Mouse (Mus musculus) lung, adult 2 months (tissue): ENCODE measurements around the gene Rhobtb3.

Experiments
- CTCF ChIP-seq: fragments of 200-500 bp; IDR thresholded peaks from 2 replicates; pipeline ENCODE4 v1.5.1; 2011; ENCODE audit warnings: mild to moderate bottlenecking, low read length, control low read depth; ENCODE audit not compliant: insufficient read depth
- POLR2A ChIP-seq: fragments of 200-500 bp; IDR thresholded peaks from 2 replicates; pipeline ENCODE4 v1.6.1; 2011; ENCODE audit warnings: low read depth, mild to moderate bottlenecking, control low read depth, low read length, borderline replicate concordance; ENCODE audit errors: extremely low read depth

GRCm38 (mm10) chr13:75843993-75844683, 99.6 kb downstream of the Rhobtb3 start:
- TF ChIP-seq CTCF (no peak), POLR2A (no peak)
